Comparison of ENCODE assay signal across 22 mouse cellular contexts in genomic region chr13:25609241-25609640, GRCm38 (mm10).
DNase-seq lines count a peak whose midpoint lies in the region; ATAC-seq and TF ChIP-seq lines count a peak whose summit lies in the region.
"Had no signal": no experiment of that assay in that cellular context is flagged by ENCODE, and none has a peak within 500 bp of the region (broad histone marks: within the 10 kb centered on the region; RNA-seq: fewer than 3 reads in every experiment).

No protein-coding gene starts in this region.

- no peak for TF ChIP-seq EP300 in stomach, postnatal 0 days (optimal IDR thresholded peaks at IDR 0.05)

- H3K4me3 ChIP-seq in stomach, embryonic 16.5 days (replicated peaks; ENCODE audit: low read length) = no peak overlapping the region
- H3K4me3 ChIP-seq in stomach, postnatal 0 days (ENCODE audit: low read depth, low read length) = no peak overlapping the region
- no peak overlapping the region for H3K4me3 ChIP-seq in embryonic facial prominence, embryonic 12.5 days
- no peak overlapping the region for H3K4me3 ChIP-seq in limb, embryonic 11.5 days (ENCODE audit: low read depth, low read length)
- no peak overlapping the region for H3K4me3 ChIP-seq in forebrain, embryonic 10.5 days
- H3K4me3 ChIP-seq: forebrain, embryonic 12.5 days; gastrocnemius, adult 2 months; hindbrain, embryonic 12.5 days; left cerebral cortex, adult 2 months; limb, embryonic 12.5 days; liver, embryonic 13.5 days; midbrain, embryonic 12.5 days had no signal

- H3K27ac ChIP-seq in stomach, embryonic 16.5 days (ENCODE audit: low read length) = no peak overlapping the region
- no peak overlapping the region for H3K27ac ChIP-seq in stomach, postnatal 0 days (replicated peaks)
- H3K27ac ChIP-seq in embryonic facial prominence, embryonic 12.5 days = 0 out of 2 replicates have a peak overlapping the region, but pooled peaks have one; percentile 30
- 0 out of 2 replicates have a peak overlapping the region, but pooled peaks have one; percentile 21 for H3K27ac ChIP-seq in limb, embryonic 11.5 days (replicated peaks; ENCODE audit: low read depth, low read length)
- no peak overlapping the region for H3K27ac ChIP-seq in forebrain, embryonic 10.5 days
- H3K27ac ChIP-seq: forebrain, embryonic 12.5 days; gastrocnemius, adult 2 months; hindbrain, embryonic 12.5 days; left cerebral cortex, adult 2 months; limb, embryonic 12.5 days; liver, embryonic 13.5 days; midbrain, embryonic 12.5 days had no signal

- no peaks in the 10 kb centered on the region for H3K36me3 ChIP-seq in stomach, embryonic 16.5 days (ENCODE audit: control insufficient read depth, insufficient read depth, low read length)
- no peaks in the 10 kb centered on the region for H3K36me3 ChIP-seq in stomach, postnatal 0 days (ENCODE audit: control insufficient read depth, insufficient read depth, low read length)
- no peaks in the 10 kb centered on the region for H3K36me3 ChIP-seq in embryonic facial prominence, embryonic 12.5 days
- H3K36me3 ChIP-seq in limb, embryonic 11.5 days (ENCODE audit: control insufficient read depth, insufficient read depth, low read length) = no peaks in the 10 kb centered on the region
- H3K36me3 ChIP-seq in forebrain, embryonic 10.5 days (replicated peaks) = no peaks in the 10 kb centered on the region
- H3K36me3 ChIP-seq: forebrain, embryonic 12.5 days; hindbrain, embryonic 12.5 days; limb, embryonic 12.5 days; liver, embryonic 13.5 days; midbrain, embryonic 12.5 days had no signal

- no peak overlapping the region for H3K9ac ChIP-seq in stomach, embryonic 16.5 days (ENCODE audit: low read length)
- no peak overlapping the region for H3K9ac ChIP-seq in stomach, postnatal 0 days (ENCODE audit: low read length)
- no peak overlapping the region for H3K9ac ChIP-seq in embryonic facial prominence, embryonic 12.5 days
- H3K9ac ChIP-seq in limb, embryonic 11.5 days (ENCODE audit: low read length) = no peak overlapping the region
- H3K9ac ChIP-seq: forebrain, embryonic 12.5 days; hindbrain, embryonic 12.5 days; limb, embryonic 12.5 days; liver, embryonic 13.5 days; midbrain, embryonic 12.5 days had no signal

- H3K4me2 ChIP-seq in stomach, embryonic 16.5 days (ENCODE audit: low read depth, low read length) = no peak overlapping the region
- H3K4me2 ChIP-seq in stomach, postnatal 0 days (replicated peaks; ENCODE audit: low read depth) = no peak overlapping the region
- no peak overlapping the region for H3K4me2 ChIP-seq in embryonic facial prominence, embryonic 12.5 days (replicated peaks)
- H3K4me2 ChIP-seq in limb, embryonic 11.5 days (ENCODE audit: low read depth, severe bottlenecking) = no peak overlapping the region
- H3K4me2 ChIP-seq: forebrain, embryonic 12.5 days; hindbrain, embryonic 12.5 days; limb, embryonic 12.5 days; liver, embryonic 13.5 days; midbrain, embryonic 12.5 days had no signal

- TF ChIP-seq CTCF in stomach, postnatal 0 days (IDR thresholded peaks at IDR 0.05; ENCODE audit: low read depth) = no peak

- no peak for DNase-seq in stomach, postnatal 0 days (ENCODE audit: low spot score)
- no peak for DNase-seq in limb, embryonic 11.5 days (ENCODE audit: low spot score)
- no peak for DNase-seq in gastrocnemius, postnatal 36 days
- DNase-seq in forebrain, embryonic 10.5 days (ENCODE audit: extremely low spot score, low spot score) = no peak
- no peak for DNase-seq in urinary bladder, postnatal 36 days (ENCODE audit: low spot score in 2 of 2)
- DNase-seq: adrenal gland, postnatal 25 days; cerebellum, adult 8-10 months; cerebellum, postnatal 36 days; gastrocnemius, adult 2 months; kidney, postnatal 10 days; liver, embryonic 13.5 days; lung, adult 2 months; lung, postnatal 14 days; thymus, postnatal 14 days had no signal

- H3K27me3 ChIP-seq in stomach, embryonic 16.5 days (ENCODE audit: control insufficient read depth, insufficient read depth, low read length) = no peaks in the 10 kb centered on the region
- no peaks in the 10 kb centered on the region for H3K27me3 ChIP-seq in stomach, postnatal 0 days (ENCODE audit: control insufficient read depth, insufficient read depth, low read length)
- H3K27me3 ChIP-seq in embryonic facial prominence, embryonic 12.5 days = no peaks in the 10 kb centered on the region
- no peaks in the 10 kb centered on the region for H3K27me3 ChIP-seq in limb, embryonic 11.5 days (ENCODE audit: control insufficient read depth, insufficient read depth, low read length)
- H3K27me3 ChIP-seq in forebrain, embryonic 10.5 days (ENCODE audit: poor library complexity, severe bottlenecking) = no peaks in the 10 kb centered on the region
- H3K27me3 ChIP-seq: forebrain, embryonic 12.5 days; hindbrain, embryonic 12.5 days; limb, embryonic 12.5 days; liver, embryonic 13.5 days; midbrain, embryonic 12.5 days had no signal

- WGBS in stomach, embryonic 16.5 days = 44% methylated on average over 1 of the region's 1 CpGs
- WGBS in stomach, postnatal 0 days = 48% methylated on average over 1 of the region's 1 CpGs
- 49% methylated on average over 1 of the region's 1 CpGs for WGBS in embryonic facial prominence, embryonic 12.5 days
- WGBS in limb, embryonic 11.5 days = 27% methylated on average over 1 of the region's 1 CpGs
- WGBS in forebrain, embryonic 10.5 days = 73% methylated on average over 1 of the region's 1 CpGs

- 0 out of 2 replicates have a peak, but pooled peaks have one; percentile 25 for ATAC-seq in stomach, embryonic 16.5 days (ENCODE audit: insufficient read depth, low FRiP score)
- ATAC-seq in stomach, postnatal 0 days (ENCODE audit: low FRiP score, low TSS enrichment) = no peak
- ATAC-seq in embryonic facial prominence, embryonic 12.5 days (ENCODE audit: insufficient number of reproducible peaks, insufficient read depth, low FRiP score, low TSS enrichment) = no peak
- no peak; the same call in 1 of the 2 replicates for ATAC-seq in limb, embryonic 11.5 days (ENCODE audit: insufficient number of reproducible peaks, low FRiP score, low TSS enrichment, low read depth)
- ATAC-seq: intestine, postnatal 0 days had no signal

- H3K9me3 ChIP-seq in stomach, embryonic 16.5 days (replicated peaks; ENCODE audit: control insufficient read depth, low read length) = no peaks in the 10 kb centered on the region
- H3K9me3 ChIP-seq in stomach, postnatal 0 days (ENCODE audit: control insufficient read depth, low read length) = no peaks in the 10 kb centered on the region
- no peaks in the 10 kb centered on the region for H3K9me3 ChIP-seq in embryonic facial prominence, embryonic 12.5 days
- H3K9me3 ChIP-seq in limb, embryonic 11.5 days (ENCODE audit: control insufficient read depth, low read length) = no peaks in the 10 kb centered on the region
- H3K9me3 ChIP-seq in forebrain, embryonic 10.5 days = no peaks in the 10 kb centered on the region
- H3K9me3 ChIP-seq: forebrain, embryonic 12.5 days; hindbrain, embryonic 12.5 days; limb, embryonic 12.5 days; liver, embryonic 13.5 days; midbrain, embryonic 12.5 days had no signal

- intact Hi-C loops in gastrocnemius, postnatal 36 days (cut with DNase I) = no loop called here

- no peaks in the 10 kb centered on the region for H3K4me1 ChIP-seq in stomach, embryonic 16.5 days (ENCODE audit: control insufficient read depth, insufficient read depth, low read length)
- no peaks in the 10 kb centered on the region for H3K4me1 ChIP-seq in stomach, postnatal 0 days (replicated peaks; ENCODE audit: control insufficient read depth, insufficient read depth)
- H3K4me1 ChIP-seq in embryonic facial prominence, embryonic 12.5 days = peaks cover 5% of the 10 kb centered on the region; the same call in 1 of the 2 replicates
- 0 out of 2 replicates have a peak, but pooled peaks cover 4% of the 10 kb centered on the region for H3K4me1 ChIP-seq in limb, embryonic 11.5 days (ENCODE audit: control insufficient read depth, insufficient read depth, low read length)
- H3K4me1 ChIP-seq in forebrain, embryonic 10.5 days = no peaks in the 10 kb centered on the region
- H3K4me1 ChIP-seq: forebrain, embryonic 12.5 days; hindbrain, embryonic 12.5 days; liver, embryonic 13.5 days; midbrain, embryonic 12.5 days had no signal

Comparison
In these comparisons a context has a peak if more than half of its experiments do, and no peak if none do; other contexts are left out.
1. H3K27ac ChIP-seq: peak in embryonic facial prominence, embryonic 12.5 days (single experiment) and limb, embryonic 11.5 days (single experiment); none in stomach, embryonic 16.5 days (single experiment), stomach, postnatal 0 days (single experiment) and forebrain, embryonic 10.5 days (single experiment).